Mouse (Mus musculus) monocyte, adult 5-6 weeks (primary cell): Measurements from ENCODE around the gene Misp. TPM values are rescaled to one million over a fixed set of nuclear protein-coding genes. Genes with fewer than 3 reads are reported as not detected.

Source experiments
- ATAC-seq: fragments of 153-309, 156-312 bp; replicated peaks from 2 replicates; pipeline ENCODE4 v1.8.0; 2017; ENCODE audit warnings: mild to moderate bottlenecking; ENCODE audit not compliant: low TSS enrichment, insufficient number of reproducible peaks, severe bottlenecking, poor library complexity, low FRiP score
- total RNA-seq: library from RNA; stranded (forward); fragments of 200-1000, 200-491, 200-594 nt; gene quantifications from 3 replicates; pipeline ENCODE4 v1.2.3, GENCODE M21; 2017

The Misp gene
- total RNA-seq, 1 experiment from 2014 or later, result not detected

- no peak for ATAC-seq
Observed at GRCm38 (mm10) chr10:79861230-79862048, 40.6 kb downstream of the Misp start.

- no peak for ATAC-seq
Observed at GRCm38 (mm10) chr10:79862049-79862788, 41.4 kb downstream of the Misp start.

DNA sequence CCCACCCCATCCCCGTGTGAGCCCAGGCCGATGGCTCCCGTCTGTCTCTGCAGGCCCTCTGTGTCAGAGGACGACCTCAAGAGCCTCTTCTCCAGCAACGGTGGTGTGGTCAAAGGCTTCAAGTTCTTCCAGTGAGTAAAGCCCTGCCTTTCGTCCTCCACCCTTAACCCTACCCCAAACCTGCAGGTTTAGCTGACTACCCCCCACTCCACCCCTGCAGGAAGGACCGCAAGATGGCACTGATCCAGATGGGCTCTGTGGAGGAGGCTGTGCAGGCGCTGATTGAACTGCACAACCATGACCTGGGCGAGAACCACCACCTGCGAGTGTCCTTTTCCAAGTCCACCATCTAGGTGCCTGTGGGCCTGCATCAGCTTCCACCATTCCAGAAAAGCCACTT is 42.1 kb downstream of the Misp start:
- ATAC-seq, result no peak

DNA sequence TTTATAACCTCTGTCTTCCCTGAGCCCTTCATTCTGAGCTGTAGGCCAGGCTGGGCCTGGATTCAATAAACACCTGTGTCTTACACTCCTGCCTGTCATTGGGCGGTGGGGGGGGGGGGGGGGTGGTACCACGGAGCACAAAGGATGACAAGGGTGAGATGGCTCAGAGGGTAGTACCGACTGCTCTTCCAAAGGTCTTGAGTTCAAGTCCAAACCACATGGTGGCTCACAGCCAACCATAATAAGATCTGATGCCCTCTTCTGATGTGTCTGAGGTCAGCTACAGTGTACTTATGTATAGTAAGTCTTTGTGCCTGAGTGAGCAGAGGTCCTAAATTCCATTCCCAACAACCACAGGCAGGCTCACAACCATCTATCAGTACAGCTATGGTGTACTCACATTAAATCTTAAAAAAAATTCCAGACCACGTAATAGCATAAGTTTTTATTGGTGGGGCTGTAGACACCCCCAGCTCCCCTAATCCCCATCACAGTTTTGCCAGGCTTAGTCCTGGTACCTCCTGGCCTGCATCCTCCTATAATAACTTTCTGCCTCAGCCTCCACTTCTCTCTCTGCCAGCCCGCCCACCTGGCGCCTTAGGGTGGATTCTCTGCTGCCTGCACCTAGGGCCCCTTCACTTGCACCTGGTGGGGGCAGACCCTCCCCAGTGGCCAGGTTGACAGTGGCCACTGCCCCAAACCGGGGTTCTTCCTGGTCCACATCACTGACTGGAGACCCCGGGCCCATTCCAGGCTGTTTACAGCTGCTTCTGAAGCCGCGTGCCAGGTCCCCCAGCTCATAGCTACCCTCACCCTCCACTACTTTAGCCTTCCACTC is 43.8 kb downstream of the Misp start:
- ATAC-seq, result no peak

GRCm38 (mm10) chr10:79865189-79865601 is 44.4 kb downstream of the Misp start:
- ATAC-seq, result no peak

- no peak for ATAC-seq
Observed at GRCm38 (mm10) chr10:79865801-79866295, 45.1 kb downstream of the Misp start.

DNA sequence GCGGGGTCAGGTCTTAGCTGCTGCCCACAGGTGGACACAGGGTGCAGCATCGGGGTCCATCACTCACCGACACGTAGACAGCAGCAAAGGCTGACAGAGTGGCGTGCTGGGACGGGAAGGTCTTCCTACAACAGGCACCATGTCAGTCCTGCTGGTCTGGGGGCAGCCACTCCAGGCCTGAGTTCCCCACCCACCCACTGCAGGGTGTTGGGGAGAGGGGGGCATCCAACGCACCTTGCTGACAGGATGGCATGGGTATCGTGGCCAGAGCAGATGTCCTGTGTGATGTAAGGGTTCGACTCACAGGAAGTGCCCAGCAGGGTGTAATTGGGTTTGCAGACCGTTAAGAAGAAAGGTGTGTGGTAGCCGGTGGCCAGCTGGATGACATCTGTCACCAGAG is 45.8 kb downstream of the Misp start:
- no peak for ATAC-seq

GRCm38 (mm10) chr10:79871845-79872244 is 51.1 kb downstream of the Misp start:
- ATAC-seq, result no peak

- no peak for ATAC-seq
Observed at GRCm38 (mm10) chr10:79872862-79873261, 52.1 kb downstream of the Misp start.

- ATAC-seq, result no peak
Observed at GRCm38 (mm10) chr10:79873313-79873712, 52.5 kb downstream of the Misp start.

GRCm38 (mm10) chr10:79873715-79874289 is 53.0 kb downstream of the Misp start:
- ATAC-seq, result no peak

DNA sequence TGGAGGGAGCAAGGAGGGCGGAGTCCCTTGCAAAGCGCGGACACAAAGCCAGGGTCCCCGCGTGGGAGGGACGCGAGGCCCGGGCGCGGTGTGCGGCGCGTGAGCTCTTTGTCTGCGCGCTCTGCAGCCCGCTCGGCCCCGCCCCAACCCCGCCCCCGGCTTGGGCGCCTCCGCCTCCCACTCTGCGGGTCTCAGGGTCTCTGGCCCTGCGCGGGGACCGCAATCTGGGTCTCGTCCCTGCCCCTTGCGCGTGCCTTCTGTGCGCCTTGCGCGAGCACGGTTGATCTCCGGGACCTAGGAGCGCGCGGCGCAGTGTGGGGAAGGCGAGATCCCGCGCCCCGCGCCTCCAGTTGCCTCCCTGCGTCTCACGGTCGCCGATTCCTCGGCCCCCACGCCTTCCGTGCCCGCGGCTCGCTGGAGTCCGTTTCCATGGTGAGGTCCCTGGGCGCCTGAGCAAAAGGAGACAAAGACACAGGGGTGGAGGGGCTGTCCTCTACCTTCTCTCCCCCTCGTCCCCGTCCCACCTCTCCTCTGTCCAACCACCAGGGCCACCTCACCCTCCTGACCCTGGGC is 53.6 kb downstream of the Misp start, which contains the start of the genes Prtn3 and Plppr3:
Gene Prtn3 (plus strand): TSS at position 187 of the 573 bp plus-strand sequence.
Gene Plppr3 (minus strand): TSS at position 345 of the 573 bp plus-strand sequence.
- ATAC-seq, result no peak

GRCm38 (mm10) chr10:79877174-79877573 is 56.4 kb downstream of the Misp start:
- ATAC-seq, result no peak

- 0 out of 2 replicates have a peak, but pooled peaks have one; percentile 34 for ATAC-seq
Observed at GRCm38 (mm10) chr10:79877757-79878156, 57.0 kb downstream of the Misp start.

DNA sequence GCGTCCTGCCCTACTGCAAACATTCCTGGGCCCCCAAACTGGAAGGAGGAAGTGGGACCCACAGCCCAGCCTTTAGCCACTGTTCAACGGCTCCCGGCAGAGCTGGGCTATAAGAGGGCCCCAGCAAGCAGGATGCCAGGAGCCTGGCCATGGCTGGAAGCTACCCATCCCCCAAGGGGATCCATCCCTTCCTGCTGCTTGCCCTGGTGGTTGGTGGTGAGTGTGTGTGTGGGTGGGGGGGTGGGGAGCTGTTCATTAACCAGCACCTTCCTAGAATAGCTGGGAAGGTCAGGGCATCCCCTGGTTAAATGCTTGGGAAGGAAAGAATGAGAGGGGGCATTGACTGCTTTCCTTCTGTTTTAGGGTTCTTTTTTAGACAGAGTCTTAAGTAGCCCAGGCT is 58.7 kb downstream of the Misp start:
- no peak for ATAC-seq
